Mouse (Mus musculus) NIH3T3 (cell line): Measurements from ENCODE around the gene Wdr38.
"Not testable (repeated sequence)": the region's sequence is repeated elsewhere in the genome, so short reads cannot be mapped to it uniquely, and the experiment has no call there.

ENCODE experiments used
- DNase-seq: peaks from one replicate; pipeline ENCODE4 v3.0.0-alpha.2; 2012; ENCODE audit warnings: low read depth

Gene Wdr38

DNA sequence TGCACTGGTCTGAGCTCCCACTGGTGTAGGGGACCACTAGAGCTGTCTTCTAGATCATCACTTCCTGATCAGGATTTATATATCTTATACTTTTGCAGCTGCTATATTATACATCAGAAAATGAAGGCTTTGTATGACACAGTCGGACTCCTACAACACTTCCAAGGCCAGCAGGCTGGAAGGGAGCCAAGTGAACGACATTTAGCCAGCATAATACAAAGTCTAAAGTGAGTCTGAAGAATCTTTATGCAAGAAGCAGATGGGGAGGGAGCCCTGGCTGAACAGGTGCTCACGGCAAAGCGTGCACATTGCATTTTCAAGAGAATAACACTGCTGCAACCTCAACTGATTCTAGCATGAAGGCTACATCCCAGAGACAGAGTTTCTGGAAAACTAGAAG is 4.8 kb upstream of the Wdr38 start:
- no peak for DNase-seq

DNA sequence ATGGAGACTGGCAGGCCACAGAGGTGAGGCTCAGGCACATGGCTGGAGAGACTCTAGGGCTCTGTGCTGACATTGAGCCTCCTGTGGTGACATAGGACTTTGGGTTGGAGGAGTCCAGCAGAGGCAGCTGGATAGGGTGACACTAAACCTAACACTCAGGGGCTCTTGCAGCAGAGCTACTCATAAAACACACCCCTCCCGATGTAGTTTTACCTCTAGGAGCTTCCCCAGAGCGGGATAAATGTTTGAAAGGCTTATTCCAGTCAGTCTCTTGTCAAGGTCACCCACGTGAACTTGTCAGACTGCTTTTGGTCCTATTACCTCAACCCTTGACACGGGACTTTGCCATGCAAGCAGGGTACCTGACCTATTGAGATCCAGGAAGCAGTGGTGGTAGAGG is 2.1 kb downstream of the Wdr38 start:
- no peak for DNase-seq

- no peak for DNase-seq
Observed at GRCm38 (mm10) chr2:38999910-39000586, 2.8 kb downstream of the Wdr38 start.

- no peak for DNase-seq
Observed at GRCm38 (mm10) chr2:39000587-39000919, 3.3 kb downstream of the Wdr38 start.

DNA sequence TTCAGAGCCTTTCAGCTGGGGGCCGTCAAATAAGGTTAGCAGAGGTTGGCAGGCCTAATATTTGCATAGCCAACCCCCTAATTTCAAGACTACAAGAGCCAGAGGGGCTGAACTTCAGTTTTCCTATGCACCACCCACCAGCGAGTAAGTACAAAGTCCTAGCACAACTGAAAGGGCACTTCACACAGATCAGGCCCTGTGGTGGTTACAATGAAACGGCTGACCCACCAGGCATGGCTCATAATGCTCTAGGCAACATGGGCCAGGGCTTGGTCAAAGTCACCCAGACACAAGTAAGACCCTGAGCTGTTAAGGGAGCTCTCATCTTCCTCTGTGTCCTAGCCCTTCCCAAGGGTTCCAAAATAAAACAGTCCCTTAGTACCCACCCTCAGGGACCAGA is 4.6 kb downstream of the Wdr38 start:
- DNase-seq = no peak

DNA sequence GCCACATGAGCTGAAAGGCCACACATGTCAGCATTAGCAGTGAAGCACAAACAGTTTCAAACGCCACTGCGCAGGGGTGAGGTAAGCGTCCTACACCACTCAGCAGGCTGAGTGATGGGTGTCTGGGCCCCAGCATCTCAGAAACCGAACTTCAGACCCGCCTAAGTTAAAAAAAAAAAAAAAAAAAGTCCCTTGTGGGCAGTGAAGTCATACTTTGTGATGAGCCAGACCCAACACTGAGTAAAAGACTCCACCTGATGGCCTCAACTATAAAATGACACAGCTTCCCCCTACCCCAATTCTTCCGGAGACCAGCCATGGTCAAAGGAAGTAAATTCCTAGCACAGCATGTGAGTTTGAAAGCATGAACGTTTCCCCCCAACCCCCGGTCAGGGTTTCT is 5.8 kb downstream of the Wdr38 start:
- DNase-seq = no peak

DNA sequence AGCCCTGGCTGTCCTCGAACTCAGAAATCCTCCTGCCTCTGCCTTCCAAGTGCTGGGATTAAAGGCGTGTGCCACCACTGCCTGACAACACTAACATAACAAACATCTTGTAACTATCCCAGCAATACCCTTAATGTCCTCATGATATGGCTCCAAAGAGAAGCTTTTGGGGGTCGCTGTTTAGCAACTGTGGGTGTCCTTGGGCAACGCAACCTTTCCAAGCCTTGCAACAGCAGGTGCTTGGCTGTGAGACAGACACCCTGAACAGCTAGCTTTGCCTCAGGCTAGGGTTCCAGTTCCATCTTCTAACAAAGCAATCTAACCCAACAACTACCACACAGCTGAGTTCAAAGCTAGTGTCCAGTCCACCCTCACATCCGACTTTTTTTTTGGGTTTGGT is 6.2 kb downstream of the Wdr38 start:
- DNase-seq = no peak

- DNase-seq = peak; percentile 59
Observed at GRCm38 (mm10) chr2:39004372-39004771, 7.1 kb downstream of the Wdr38 start.

GRCm38 (mm10) chr2:39004880-39005435 is 7.7 kb downstream of the Wdr38 start, which contains the start of gene Arpc5l:
TSS of gene Arpc5l (plus strand) at chr2:39005348.
- peak; percentile 95 for DNase-seq

DNA sequence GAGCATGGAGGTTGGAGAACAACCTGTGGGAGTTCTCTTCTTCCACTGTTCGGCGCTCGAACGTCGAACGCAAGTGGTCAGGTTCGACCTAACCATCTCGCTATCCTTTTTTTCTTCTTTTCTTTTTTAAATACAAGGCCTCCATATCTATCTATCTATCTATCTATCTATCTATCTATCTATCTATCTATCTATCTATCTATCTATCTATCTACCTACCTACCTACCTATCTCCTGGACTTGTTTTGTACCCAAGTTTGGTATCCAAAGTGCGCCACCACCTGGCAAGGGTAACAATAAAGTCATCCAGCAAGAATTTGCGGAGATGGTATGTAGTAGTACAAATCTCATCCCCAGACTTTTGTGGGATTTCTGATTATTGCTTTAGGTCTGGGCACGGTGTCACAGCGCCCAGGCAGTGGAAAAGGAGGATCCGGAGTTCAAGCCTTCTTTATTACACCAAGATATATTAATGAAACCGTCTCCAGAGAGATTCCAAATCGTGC is 8.4 kb downstream of the Wdr38 start, which contains the start of gene Rpl35:
Gene Rpl35 (minus strand): TSS at position 51 of the 506 bp plus-strand sequence.
- DNase-seq = peak; percentile 73

DNA sequence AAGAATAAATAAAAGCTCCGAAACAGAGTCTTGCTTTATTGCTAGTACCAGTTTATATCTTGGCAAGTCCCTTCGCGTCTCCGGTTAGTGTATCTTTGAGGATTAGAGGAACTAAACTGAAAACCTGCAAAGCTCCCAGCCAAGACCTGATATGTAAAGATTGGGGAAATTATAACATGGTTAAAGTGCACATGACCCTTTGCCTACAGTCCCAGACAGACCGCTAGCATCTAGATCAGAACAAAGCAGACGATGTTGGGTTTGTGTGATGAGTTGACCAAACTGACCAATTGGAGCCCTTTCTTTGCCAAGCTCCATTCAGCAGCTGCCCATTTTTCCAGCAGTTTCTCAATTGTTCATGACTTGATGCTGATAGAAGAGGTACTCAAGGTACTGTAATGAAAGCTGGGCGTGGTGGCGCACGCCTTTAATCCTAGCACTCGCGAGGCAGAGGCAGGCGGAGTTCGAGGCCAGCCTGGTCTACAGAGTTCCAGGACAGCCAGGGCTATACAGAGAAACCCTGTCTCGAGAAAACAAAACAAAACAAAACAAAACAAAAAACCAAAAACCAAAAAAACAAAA is 9.0 kb downstream of the Wdr38 start:
- no peak for DNase-seq

DNA sequence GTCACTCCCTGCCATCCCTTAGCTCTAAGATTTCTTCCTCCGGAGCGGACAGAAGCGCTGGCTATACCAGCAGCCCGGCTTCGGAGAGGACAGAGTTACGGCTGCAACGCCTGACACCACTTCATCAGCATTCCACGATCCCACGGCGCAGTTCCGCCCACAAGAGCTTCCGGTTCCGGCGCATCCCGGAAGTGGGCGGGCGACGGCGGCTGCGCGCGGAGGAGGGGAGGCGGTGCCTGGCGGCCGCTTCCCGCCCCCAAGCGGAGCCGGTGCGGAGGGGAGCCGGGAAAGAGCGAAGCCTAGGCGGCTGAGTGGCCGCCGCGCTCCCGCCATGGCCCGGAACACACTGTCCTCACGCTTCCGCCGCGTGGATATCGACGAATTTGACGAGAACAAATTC is 10.6 kb downstream of the Wdr38 start:
- peak; percentile 96 for DNase-seq

DNA sequence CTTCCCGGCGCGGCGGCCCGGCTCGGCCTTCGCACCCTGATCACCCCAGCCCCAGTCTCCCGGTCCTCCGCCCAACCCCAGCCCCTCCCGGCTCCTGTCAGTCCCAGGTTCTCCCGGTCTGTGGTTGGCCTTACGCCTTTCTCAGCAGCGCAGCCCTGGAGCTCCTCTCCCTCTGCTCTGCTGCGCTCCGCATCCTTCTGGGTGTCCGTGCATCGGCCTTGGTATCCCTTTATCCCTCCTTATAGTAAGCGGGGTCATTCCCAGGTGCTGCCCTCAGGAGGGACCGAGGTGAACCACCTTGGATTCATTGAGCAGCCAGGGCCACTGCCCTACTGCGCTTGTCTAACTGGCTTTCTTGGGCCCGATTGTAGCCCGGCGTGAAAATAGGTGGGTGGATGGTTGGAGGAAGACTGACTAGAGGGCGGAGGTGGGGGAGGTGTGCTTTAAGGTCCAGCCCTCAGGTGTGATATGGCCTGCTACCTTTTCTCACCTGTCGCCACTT is 11.1 kb downstream of the Wdr38 start:
- DNase-seq = no peak

DNA sequence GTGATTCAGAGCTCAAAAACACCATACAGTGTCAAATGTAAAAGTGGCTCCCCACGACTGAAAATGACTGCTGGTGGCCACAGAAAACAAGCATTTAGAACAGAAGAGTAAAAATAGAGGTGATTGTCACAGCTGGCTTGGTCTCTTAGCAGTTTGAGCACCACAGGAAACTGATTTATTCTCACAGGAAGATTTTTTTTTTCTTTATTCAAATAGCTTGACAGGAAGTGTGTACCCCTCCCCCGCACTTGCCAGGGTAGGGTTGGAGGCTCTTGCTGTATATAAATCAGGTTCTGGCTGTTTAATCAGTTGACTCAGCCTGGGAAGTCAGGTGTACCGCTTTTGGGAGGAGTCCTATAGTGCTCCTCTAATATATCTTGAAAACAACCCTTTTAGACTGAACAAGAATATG is 11.7 kb downstream of the Wdr38 start:
- DNase-seq = peak; percentile 51

GRCm38 (mm10) chr2:39010144-39010543 is 12.9 kb downstream of the Wdr38 start:
- not testable (repeated sequence) for DNase-seq

- DNase-seq = no peak
Observed at GRCm38 (mm10) chr2:39011264-39011663, 14.0 kb downstream of the Wdr38 start.

- no peak for DNase-seq
Observed at GRCm38 (mm10) chr2:39011971-39012370, 14.7 kb downstream of the Wdr38 start.

DNA sequence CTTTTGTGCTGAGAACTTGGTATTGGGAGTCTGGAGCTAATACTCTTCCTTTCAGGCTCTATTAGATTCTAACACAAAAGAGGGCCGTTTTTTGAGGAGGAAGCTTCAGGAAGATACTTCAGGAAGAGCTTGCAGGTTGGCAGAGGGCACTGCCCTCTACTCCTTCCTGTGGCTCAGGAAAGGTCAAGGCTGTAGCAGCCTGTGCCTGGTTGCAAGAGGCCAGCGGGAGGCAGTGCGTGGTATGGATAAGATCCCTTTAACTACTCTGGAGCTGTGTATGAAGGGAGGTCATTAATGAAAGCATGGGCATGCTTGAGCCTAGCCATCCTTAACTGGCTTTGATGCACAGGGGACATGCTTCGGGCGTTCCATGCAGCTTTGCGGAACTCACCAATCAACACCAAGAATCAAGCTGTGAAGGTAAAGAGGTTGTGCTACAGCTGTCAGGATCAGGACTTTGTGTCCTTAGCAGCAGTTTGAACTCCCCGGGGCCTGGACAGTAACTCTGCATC is 15.5 kb downstream of the Wdr38 start:
- DNase-seq = no peak

DNA sequence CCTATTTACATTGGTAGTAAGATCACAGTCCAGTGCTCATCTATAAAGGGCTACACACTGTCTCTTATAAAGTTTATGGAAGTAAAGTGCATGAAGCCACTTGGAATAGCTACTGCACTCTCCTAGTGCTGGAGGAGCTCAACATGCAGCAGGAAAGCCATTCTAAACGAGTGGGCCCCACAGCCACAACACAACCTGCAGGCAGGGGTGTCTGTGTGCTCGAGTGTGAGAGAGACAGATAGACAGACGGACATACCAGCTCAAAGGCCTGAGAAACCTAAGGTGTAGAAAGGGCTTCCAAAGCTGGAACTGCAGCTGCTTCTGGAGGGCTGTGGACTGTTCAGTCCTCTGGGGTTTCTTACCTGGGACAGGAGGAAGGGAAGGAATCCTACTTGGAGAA is 19.3 kb downstream of the Wdr38 start:
- DNase-seq = no peak

DNA sequence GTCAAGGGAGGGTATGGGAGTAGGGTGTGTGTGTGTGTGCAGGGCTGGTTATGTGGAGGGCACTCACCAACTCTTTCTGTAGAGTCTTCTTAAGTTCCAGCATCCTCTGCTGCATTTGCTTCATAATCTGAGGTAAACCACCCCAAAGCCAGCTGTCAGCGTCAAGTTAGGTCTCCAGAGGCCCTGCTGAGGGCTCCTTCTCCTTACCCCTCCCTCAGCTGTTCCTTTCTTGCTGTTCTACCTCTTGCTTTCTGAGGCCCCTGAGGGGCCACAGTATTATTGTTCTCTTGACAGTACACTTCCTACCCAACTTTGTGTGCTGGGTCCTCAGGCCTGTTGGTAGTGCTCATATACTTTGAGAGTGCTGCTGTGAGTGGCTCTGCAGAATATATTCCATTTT is 22.7 kb downstream of the Wdr38 start:
- DNase-seq = no peak

DNA sequence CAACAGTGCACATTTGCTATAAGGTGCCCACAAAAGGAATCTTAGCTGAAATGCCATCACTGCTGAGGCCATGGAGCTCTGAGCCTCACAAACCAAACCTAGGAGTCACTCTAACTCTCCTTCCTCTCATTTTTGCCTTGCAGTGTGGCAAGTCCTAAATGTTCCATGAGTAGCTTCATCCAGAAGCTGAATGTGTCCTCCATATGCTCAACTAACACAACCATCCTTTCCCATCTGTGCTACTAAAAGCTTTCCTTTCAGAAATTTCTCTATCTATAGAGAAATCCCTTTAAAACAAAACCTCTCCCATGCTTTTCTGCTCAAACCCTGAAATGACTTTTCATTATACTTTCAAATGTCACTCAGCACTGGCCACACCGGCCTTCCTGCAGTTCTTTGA is 34.3 kb downstream of the Wdr38 start:
- DNase-seq = no peak

DNA sequence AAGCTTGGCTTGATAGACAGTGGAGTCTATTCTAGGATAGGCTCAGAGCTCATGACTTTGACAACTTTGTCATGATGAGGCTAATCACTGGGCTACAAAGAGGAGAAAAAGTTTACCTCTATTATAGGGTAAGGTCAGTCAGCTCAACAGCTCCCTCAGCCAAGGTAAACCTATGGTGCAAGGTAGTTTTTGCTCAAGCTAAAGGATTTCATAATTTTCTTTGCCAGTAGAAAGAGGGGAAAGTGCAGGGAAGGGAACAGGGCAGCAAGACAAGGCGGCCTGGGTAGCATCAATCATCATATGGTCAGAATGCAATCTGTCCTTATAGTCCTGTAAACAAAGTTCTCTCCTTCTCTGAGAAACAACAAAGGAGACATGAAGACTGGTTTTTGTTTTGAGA is 42.9 kb downstream of the Wdr38 start:
- no peak for DNase-seq

DNA sequence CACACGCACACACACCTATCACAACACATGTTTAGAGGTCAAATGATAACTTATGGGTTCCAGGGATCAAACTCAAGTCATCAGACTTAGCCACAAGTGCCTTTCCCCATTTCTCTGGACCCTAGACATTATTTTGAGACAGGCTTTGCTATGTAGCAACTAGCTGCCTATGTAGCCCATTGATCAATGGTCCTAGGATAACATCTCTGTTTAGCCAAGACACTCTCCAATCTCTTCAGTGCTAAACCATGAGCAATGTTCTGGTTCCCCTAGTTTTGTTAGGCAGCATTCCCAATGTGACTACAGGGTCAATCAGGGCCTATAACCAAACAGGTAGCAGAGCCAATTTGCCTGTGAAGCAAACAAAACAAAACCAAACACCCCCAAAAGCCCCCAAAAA is 51.2 kb downstream of the Wdr38 start:
- no peak for DNase-seq
